8 mouse cellular contexts compared by ENCODE assay signal in genomic region chr3:108286671-108287439, GRCm38 (mm10). TPM values are rescaled to one million over a fixed set of nuclear protein-coding genes. Genes with fewer than 3 reads are reported as not detected.
DNase-seq lines count a peak whose midpoint lies in the region; ATAC-seq and TF ChIP-seq lines count a peak whose summit lies in the region.

No protein-coding gene starts in this region.

- no peak overlapping the region for H3K9ac ChIP-seq in lung, postnatal 0 days (replicated peaks; ENCODE audit: low read depth)
- H3K9ac ChIP-seq in liver, embryonic 13.5 days, result peak overlapping the region; percentile 4; the same call in 1 of the 2 replicates
- H3K9ac ChIP-seq in stomach, postnatal 0 days (ENCODE audit: low read length), result peak overlapping the region; percentile 18; the same call in 1 of the 2 replicates

- no peaks in the 10 kb centered on the region for H3K27me3 ChIP-seq in lung, postnatal 0 days (replicated peaks; ENCODE audit: insufficient read depth, low read length)
- peaks cover 25% of the 10 kb centered on the region for H3K27me3 ChIP-seq in liver, embryonic 13.5 days
- no peaks in the 10 kb centered on the region for H3K27me3 ChIP-seq in stomach, postnatal 0 days (ENCODE audit: control insufficient read depth, insufficient read depth, low read length)

- WGBS in lung, postnatal 0 days, result 42% methylated on average over 14 of the region's 14 CpGs
- 53% methylated on average over 14 of the region's 14 CpGs for WGBS in liver, embryonic 13.5 days (ENCODE audit: insufficient replicate concordance)
- 48% methylated on average over 14 of the region's 14 CpGs for WGBS in stomach, postnatal 0 days

- peak; percentile 63 for DNase-seq in heart, adult 11 months
- no peak for DNase-seq in heart, postnatal 14 days
- DNase-seq in lung, postnatal 0 days (ENCODE audit: low spot score), result peak; percentile 23
- DNase-seq in lung, adult 18-20 months, result no peak
- DNase-seq in liver, embryonic 13.5 days, result no peak
- no peak for DNase-seq in stomach, postnatal 0 days (ENCODE audit: low spot score)
- no peak for DNase-seq in gastrocnemius, postnatal 25 days
- DNase-seq in left cerebral cortex, adult 18-20 months (ENCODE audit: low spot score in 2 of 2), result no peak

- H3K27ac ChIP-seq in lung, postnatal 0 days (ENCODE audit: low read length), result peak overlapping the region; percentile 86
- H3K27ac ChIP-seq in liver, embryonic 13.5 days, result no peak overlapping the region
- peak overlapping the region; percentile 86 for H3K27ac ChIP-seq in stomach, postnatal 0 days (replicated peaks)

- H3K4me2 ChIP-seq in lung, postnatal 0 days (replicated peaks; ENCODE audit: low read depth, low read length), result peak overlapping the region; percentile 95
- peak overlapping the region; percentile 25 for H3K4me2 ChIP-seq in liver, embryonic 13.5 days
- H3K4me2 ChIP-seq in stomach, postnatal 0 days (replicated peaks; ENCODE audit: low read depth), result 0 out of 2 replicates have a peak overlapping the region, but pooled peaks have one; percentile 23

- ATAC-seq in lung, postnatal 0 days, result no peak
- ATAC-seq in liver, embryonic 13.5 days (ENCODE audit: low read depth), result no peak
- ATAC-seq in stomach, postnatal 0 days (ENCODE audit: low FRiP score, low TSS enrichment), result no peak

- TF ChIP-seq EP300 in lung, postnatal 0 days (IDR thresholded peaks at IDR 0.05), result no peak
- no peak for TF ChIP-seq EP300 in stomach, postnatal 0 days (optimal IDR thresholded peaks at IDR 0.05)

- H3K36me3 ChIP-seq in lung, postnatal 0 days (ENCODE audit: insufficient read depth, low read length), result no peaks in the 10 kb centered on the region
- H3K36me3 ChIP-seq in liver, embryonic 13.5 days, result no peaks in the 10 kb centered on the region
- H3K36me3 ChIP-seq in stomach, postnatal 0 days (ENCODE audit: control insufficient read depth, insufficient read depth, low read length), result no peaks in the 10 kb centered on the region

- H3K4me3 ChIP-seq in lung, postnatal 0 days (ENCODE audit: low read depth, low read length), result no peak overlapping the region
- H3K4me3 ChIP-seq in liver, embryonic 13.5 days (replicated peaks), result no peak overlapping the region
- H3K4me3 ChIP-seq in stomach, postnatal 0 days (ENCODE audit: low read depth, low read length), result no peak overlapping the region

- peaks cover 33% of the 10 kb centered on the region for H3K4me1 ChIP-seq in lung, postnatal 0 days (ENCODE audit: insufficient read depth, low read depth, low read length)
- peaks cover 76% of the 10 kb centered on the region for H3K4me1 ChIP-seq in liver, embryonic 13.5 days (replicated peaks)
- H3K4me1 ChIP-seq in stomach, postnatal 0 days (replicated peaks; ENCODE audit: control insufficient read depth, insufficient read depth), result peaks cover 13% of the 10 kb centered on the region

- H3K9me3 ChIP-seq in lung, postnatal 0 days (ENCODE audit: low read length), result no peaks in the 10 kb centered on the region
- H3K9me3 ChIP-seq in liver, embryonic 13.5 days (replicated peaks), result no peaks in the 10 kb centered on the region
- no peaks in the 10 kb centered on the region for H3K9me3 ChIP-seq in stomach, postnatal 0 days (ENCODE audit: control insufficient read depth, low read length)

- TF ChIP-seq CTCF in lung, postnatal 0 days (IDR thresholded peaks at IDR 0.05), result no peak
- no peak for TF ChIP-seq CTCF in stomach, postnatal 0 days (IDR thresholded peaks at IDR 0.05; ENCODE audit: low read depth)

- intact Hi-C loops in heart, postnatal 14 days (cut with DNase I), result loop anchor here (1.0 to 10.0 kb wide), 3 partner anchors 35 to 268 kb away; no protein-coding TSS in a partner anchor

RNA-seq across cellular contexts. Expression of gene Sort1, which starts 3.0 kb away (rescaled TPM):
- 10 to 100 TPM; 19.8 to 24.1 TPM for total RNA-seq in heart, postnatal 14 days (2021)
- polyA plus RNA-seq in lung, postnatal 0 days (2015; fragmentation: Nextera tagmentation; extraction: Ambion mirVana), result 30.8 and 34.2 TPM in 2 replicates
- polyA plus RNA-seq in liver, embryonic 13.5 days (2015; fragmentation: Nextera tagmentation; extraction: Ambion mirVana), result 2.6 and 2.8 TPM in 2 replicates
- polyA plus RNA-seq in stomach, postnatal 0 days (2015; fragmentation: Nextera tagmentation; extraction: Ambion mirVana), result 7.6 and 9.2 TPM in 2 replicates
- total RNA-seq in gastrocnemius, postnatal 25 days (2021), result 10 to 100 TPM; 34.0 to 48.3 TPM
- total RNA-seq in left cerebral cortex, adult 18-20 months (2021), result 100 to 1,000 TPM; 305 to 320 TPM

RNA-seq across cellular contexts. Expression of gene Psma5, which starts 30.1 kb away (rescaled TPM):
- 10 to 100 TPM; 58.9 to 62.4 TPM for total RNA-seq in heart, postnatal 14 days (2021)
- 156 and 163 TPM in 2 replicates for polyA plus RNA-seq in lung, postnatal 0 days (2015; fragmentation: Nextera tagmentation; extraction: Ambion mirVana)
- 224 and 238 TPM in 2 replicates for polyA plus RNA-seq in liver, embryonic 13.5 days (2015; fragmentation: Nextera tagmentation; extraction: Ambion mirVana)
- polyA plus RNA-seq in stomach, postnatal 0 days (2015; fragmentation: Nextera tagmentation; extraction: Ambion mirVana), result 159 and 166 TPM in 2 replicates
- total RNA-seq in gastrocnemius, postnatal 25 days (2021), result 10 to 100 TPM; 48.6 to 50.5 TPM
- 10 to 100 TPM; 68.9 to 76.7 TPM for total RNA-seq in left cerebral cortex, adult 18-20 months (2021)

Comparison
In these comparisons a context has a peak if more than half of its experiments do, and no peak if none do; other contexts are left out.
1. DNase-seq: peak in heart, adult 11 months (single experiment) and lung, postnatal 0 days (single experiment); none in heart, postnatal 14 days (0 of 2), lung, adult 18-20 months (0 of 2), liver, embryonic 13.5 days (single experiment), stomach, postnatal 0 days (single experiment), gastrocnemius, postnatal 25 days (single experiment) and left cerebral cortex, adult 18-20 months (0 of 2).
2. H3K4me2 ChIP-seq: peak in every context shown above with its lines; median percentile 95 in lung, postnatal 0 days; 25 in liver, embryonic 13.5 days; 23 in stomach, postnatal 0 days.
3. RNA of gene Sort1, which starts 3.0 kb away (total RNA-seq): 305 to 320 TPM in left cerebral cortex, adult 18-20 months; 34.0 to 48.3 TPM in gastrocnemius, postnatal 25 days and 19.8 to 24.1 TPM in heart, postnatal 14 days; every median in the first group is over 4 times any median in the second.